Mouse (Mus musculus): ENCODE results near the gene Olfr1489. TPM values are rescaled to one million over a fixed set of nuclear protein-coding genes. Genes with fewer than 3 reads are reported as not detected.
"Not testable (repeated sequence)": the region's sequence is repeated elsewhere in the genome, so short reads cannot be mapped to it uniquely, and the experiment has no call there.

Olfr1489 gene
- not detected for total RNA-seq (2021)

DNA sequence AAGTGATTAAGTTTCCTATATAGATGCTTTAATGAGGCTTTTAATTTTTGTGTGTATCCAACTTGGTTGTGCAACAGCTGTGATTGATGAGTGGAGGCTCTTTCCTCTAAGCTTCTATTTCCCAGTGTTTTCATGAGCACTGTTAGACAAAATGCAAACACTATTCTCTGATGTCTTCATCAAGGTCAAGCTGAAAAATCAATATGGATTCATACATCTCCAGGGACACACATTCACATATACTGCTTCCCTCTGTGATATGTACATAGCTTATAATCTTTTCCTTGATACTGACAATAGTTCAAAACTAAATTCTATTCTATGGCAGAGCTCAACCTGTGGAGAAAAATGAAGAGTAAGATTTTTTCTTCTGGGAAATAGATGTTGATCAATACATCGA lies at the start of gene Olfr1489:
Olfr1489 (plus strand) TSS at position 301 of the 400 bp plus-strand sequence.
- DNase-seq, result no peak

GRCm38 (mm10) chr19:13583211-13583610 lies 48.2 kb upstream of the Olfr1489 start, which contains the start of gene Olfr1484:
Gene Olfr1484, plus strand, starts transcription at chr19:13583511.
- DNase-seq, result no peak

DNA sequence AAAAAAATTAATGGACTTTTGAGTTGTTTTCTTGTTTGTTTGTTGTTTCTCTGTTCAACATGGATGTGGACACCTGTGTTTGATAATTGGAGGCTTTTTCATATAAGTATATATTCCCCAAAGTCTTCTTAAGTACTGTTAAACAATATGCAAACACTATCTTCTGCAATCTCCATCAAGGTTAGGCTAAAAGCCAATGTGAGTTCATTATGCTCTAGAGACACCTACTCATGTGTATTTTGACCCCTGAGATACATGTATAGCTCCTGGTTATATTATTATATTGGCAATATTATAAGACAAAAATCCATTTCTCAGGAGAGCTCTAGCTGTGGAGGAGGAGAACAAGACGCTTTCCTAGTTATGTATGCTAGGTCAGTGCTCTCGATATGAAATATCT lies 14.3 kb upstream of the Olfr1489 start, which contains the start of gene Olfr1487:
Olfr1487 (plus strand) TSS at position 301 of the 400 bp plus-strand sequence.
- not testable (repeated sequence) for DNase-seq

- no peak for DNase-seq
Measured at GRCm38 (mm10) chr19:13650791-13651190, 19.4 kb downstream of the Olfr1489 start, which contains the start of gene Olfr1490. Gene Olfr1490, plus strand, starts transcription at chr19:13651091.

Small RNAs within 50 kb of the gene (microRNA-seq; reads per million reads assigned to microRNA genes)
- gene Gm22323 (0 reads per million in 2 experiments), gene Gm23931 (0 reads per million in 2 experiments)

Other genes with a start within 250 kb of the Olfr1489 start
- not detected for gene Olfr1469, start 223.8 kb upstream of the Olfr1489 start, total RNA-seq (2021)
- not detected for gene Olfr1471, start 188.2 kb upstream of the Olfr1489 start, total RNA-seq (2021)
- not detected for gene Olfr1472, start 175.5 kb upstream of the Olfr1489 start, total RNA-seq (2021)
- not detected for gene Olfr1474, start 162.1 kb upstream of the Olfr1489 start, total RNA-seq (2021)
- gene Olfr1475, start 151.4 kb upstream of the Olfr1489 start, total RNA-seq (2021), result not detected
- gene Olfr1477, start 131.1 kb upstream of the Olfr1489 start, total RNA-seq (2021), result not detected
- gene Olfr1480, start 103.7 kb upstream of the Olfr1489 start, total RNA-seq (2021), result not detected
- not detected for gene Olfr1484, start 48.1 kb upstream of the Olfr1489 start, total RNA-seq (2021)
- gene Olfr1487, start 14.2 kb upstream of the Olfr1489 start, total RNA-seq (2021), result not detected
- not detected for gene Olfr1490, start 19.5 kb downstream of the Olfr1489 start, total RNA-seq (2021)
- gene Olfr1491, start 65.6 kb downstream of the Olfr1489 start, total RNA-seq (2021), result not detected
- gene Olfr1493-ps1, start 91.7 kb downstream of the Olfr1489 start, total RNA-seq (2021), result not detected
- not detected for gene Olfr1494, start 108.1 kb downstream of the Olfr1489 start, total RNA-seq (2021)
- not detected for gene Olfr1495, start 133.0 kb downstream of the Olfr1489 start, total RNA-seq (2021)
- not detected for gene Olfr1496, start 146.3 kb downstream of the Olfr1489 start, total RNA-seq (2021)
- not detected for gene Olfr1497, start 166.6 kb downstream of the Olfr1489 start, total RNA-seq (2021)
- gene Olfr1499, start 187.8 kb downstream of the Olfr1489 start, total RNA-seq (2021), result not detected
- not detected for gene Olfr1500, start 198.9 kb downstream of the Olfr1489 start, total RNA-seq (2021)
- not detected for gene Olfr1501, start 219.1 kb downstream of the Olfr1489 start, total RNA-seq (2021)
- gene Olfr1502, start 230.2 kb downstream of the Olfr1489 start, total RNA-seq (2021), result not detected

Measured in heart, postnatal 4 days (tissue).